Mouse (Mus musculus): Measurements from ENCODE around the gene Magea3. TPM values are rescaled to one million over a fixed set of nuclear protein-coding genes. Genes with fewer than 3 reads are reported as not detected.
"Not testable (repeated sequence)": the region's sequence is repeated elsewhere in the genome, so short reads cannot be mapped to it uniquely, and the experiment has no call there.

Gene Magea3
- total RNA-seq (2021), result not detected

DNA sequence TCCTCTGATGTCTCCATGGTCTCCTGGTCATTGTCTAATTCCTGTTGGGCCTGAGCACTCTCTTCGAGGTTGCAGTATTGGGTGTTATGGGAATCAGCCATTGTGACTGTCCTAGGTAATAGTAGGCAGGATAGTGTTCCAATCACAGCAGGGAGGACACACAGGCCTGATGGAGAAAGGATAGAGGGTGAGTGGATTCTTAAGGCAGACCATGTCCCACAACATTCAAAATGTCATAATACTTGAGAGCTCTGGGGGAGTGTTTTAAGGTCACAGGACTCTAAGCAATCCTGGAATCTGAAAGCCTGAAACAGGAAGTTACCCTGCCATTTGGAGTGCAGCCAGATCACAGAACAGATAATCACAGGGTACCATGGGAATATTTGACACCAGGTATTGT is at the start of gene Magea3:
Gene Magea3 (minus strand): TSS at position 101 of the 400 bp plus-strand sequence.
- not testable (repeated sequence) for DNase-seq (ENCODE audit: extremely low spot score in 1 of 2, low spot score in 1 of 2)

DNA sequence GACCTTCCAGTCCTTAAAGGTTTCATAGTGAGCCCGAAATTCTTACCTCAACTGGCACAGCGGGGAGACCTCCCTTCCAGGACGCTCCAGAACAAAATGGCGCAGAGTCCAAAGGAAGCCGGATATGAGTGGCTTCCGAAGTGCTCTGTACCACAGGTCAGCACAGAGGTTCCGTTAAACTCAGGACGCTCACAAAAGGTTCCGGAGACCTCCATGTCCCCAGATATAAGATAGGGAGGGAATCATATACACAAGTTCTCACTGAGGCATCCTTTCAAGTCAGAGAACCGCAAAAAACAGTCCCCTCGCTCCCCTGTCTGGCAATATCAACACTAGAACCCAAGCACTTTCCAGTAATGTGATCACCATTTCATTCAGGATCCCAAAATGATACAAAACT is 46.4 kb upstream of the Magea3 start, which contains the start of gene Magea8:
Gene Magea8 (minus strand): TSS at position 101 of the 400 bp plus-strand sequence.
- DNase-seq (ENCODE audit: extremely low spot score in 1 of 2, low spot score in 1 of 2), result not testable (repeated sequence)

DNA sequence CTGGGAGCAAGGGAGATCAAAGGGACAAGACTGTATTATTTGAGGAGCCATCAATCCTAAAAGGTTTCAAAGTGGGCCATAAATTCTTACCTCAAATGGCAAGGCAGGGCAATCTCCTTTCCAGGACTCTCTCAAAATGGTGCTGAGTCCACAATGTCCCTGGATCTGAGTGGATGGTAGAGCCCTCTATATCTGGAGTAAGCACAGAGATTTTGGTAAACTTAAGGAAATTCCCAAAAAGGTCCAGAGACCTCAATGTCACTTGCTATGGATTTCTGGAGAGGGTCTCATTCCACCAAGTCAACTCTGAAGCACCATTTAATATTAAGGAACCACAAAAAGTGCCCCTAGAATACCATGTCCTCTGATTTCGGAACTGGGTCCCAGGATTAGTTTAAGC is 13.4 kb downstream of the Magea3 start, which contains the start of gene Magea6:
Gene Magea6 (minus strand): TSS at position 101 of the 400 bp plus-strand sequence.
- not testable (repeated sequence) for DNase-seq (ENCODE audit: extremely low spot score in 1 of 2, low spot score in 1 of 2)

Other genes with a start within 250 kb of the Magea3 start
- gene Cldn34b1, start 59.2 kb downstream of the Magea3 start, total RNA-seq (2021), result not detected
- not detected for gene Magea6, start 13.5 kb downstream of the Magea3 start, total RNA-seq (2021)
- gene Magea8, start 46.3 kb upstream of the Magea3 start, total RNA-seq (2021), result not detected
- not detected for gene Magea5, start 113.6 kb upstream of the Magea3 start, total RNA-seq (2021)
- not detected for gene Magea1, start 140.3 kb upstream of the Magea3 start, total RNA-seq (2021)
- not detected for gene Magea2, start 144.2 kb upstream of the Magea3 start, total RNA-seq (2021)
- gene Cldn34b2, start 178.9 kb upstream of the Magea3 start, total RNA-seq (2021), result not detected

Data from layer of hippocampus, postnatal 25 days (tissue).